Mouse (Mus musculus) liver, adult 2 months (tissue): ENCODE results near the gene Cadm3. TPM values are rescaled to one million over a fixed set of nuclear protein-coding genes. Genes with fewer than 3 reads are reported as not detected.
"Not testable (repeated sequence)": the region's sequence is repeated elsewhere in the genome, so short reads cannot be mapped to it uniquely, and the experiment has no call there.

Experiments
- DNase-seq: peaks from one replicate; pipeline ENCODE4 v3.0.0-alpha.2; 2011; ENCODE audit warnings: low read depth, low spot score; ENCODE audit errors: extremely low read depth
- H3K27ac ChIP-seq: fragments of 200-500 bp; replicated peaks from 2 replicates; pipeline ENCODE4 v1.5.1; 2012; ENCODE audit warnings: low read depth, mild to moderate bottlenecking, control low read depth, inconsistent platforms, low read length; ENCODE audit not compliant: insufficient read depth
- H3K27me3 ChIP-seq: fragments of 200-500 bp; 2 replicates; pipeline ENCODE4 v1.6.1; 2012; ENCODE audit warnings: mild to moderate bottlenecking, moderate library complexity, low read length, inconsistent platforms; ENCODE audit not compliant: control insufficient read depth, insufficient read depth
- H3K36me3 ChIP-seq: fragments of 200-500 bp; 2 replicates; pipeline ENCODE4 v1.6.1; 2012; ENCODE audit warnings: low read length, inconsistent platforms; ENCODE audit not compliant: control insufficient read depth, insufficient read depth
- H3K4me1 ChIP-seq: fragments of 200-500 bp; 2 replicates; pipeline ENCODE4 v1.6.1; 2011; ENCODE audit warnings: low read length; ENCODE audit not compliant: control insufficient read depth, insufficient read depth
- H3K4me3 ChIP-seq: fragments of 200-500 bp; 2 replicates; pipeline ENCODE4 v1.5.1; 2011; ENCODE audit warnings: low read depth, mild to moderate bottlenecking, control low read depth, low read length, moderate library complexity; ENCODE audit not compliant: insufficient read depth
- H3K79me2 ChIP-seq: fragments of 200-500 bp; 2 replicates; pipeline ENCODE4 v1.6.1; 2012; ENCODE audit warnings: inconsistent platforms, mild to moderate bottlenecking, low read length, moderate library complexity; ENCODE audit not compliant: control insufficient read depth, insufficient read depth
- H3K9ac ChIP-seq: fragments of 200-500 bp; 2 replicates; pipeline ENCODE4 v1.6.1; 2012; ENCODE audit warnings: low read depth, mild to moderate bottlenecking, control low read depth, inconsistent platforms, low read length
- CTCF ChIP-seq: fragments of 200-500 bp; IDR thresholded peaks from 2 replicates; pipeline ENCODE4 v1.5.1; 2011; ENCODE audit warnings: low read depth, low read length, control low read depth
- POLR2A ChIP-seq: fragments of 200-500 bp; IDR thresholded peaks from 2 replicates; pipeline ENCODE4 v1.6.1; 2011; ENCODE audit warnings: low read length, control low read depth; ENCODE audit not compliant: insufficient read depth; ENCODE audit errors: extremely low read depth
- WGBS: fragments of 180-500 bp; shearing (Covaris S2); methylation state at CpG from one replicate; pipeline ENCODE4 v1.1.7; 2018; 5-methylcytosine and 5-hydroxymethylcytosine counted together
- polyA plus RNA-seq: library from polyadenylated mRNA; depleted of rRNA; stranded (reverse); fragments of >200 nt; gene quantifications from 2 replicates; pipeline ENCODE4 v1.2.3, GENCODE M21; 2012
- total RNA-seq: library from RNA; depleted of rRNA; stranded (reverse); fragments of >200 nt; gene quantifications from 2 replicates; pipeline ENCODE4 v1.2.3, GENCODE M21; 2014

Gene Cadm3
- total and polyA plus RNA-seq, 2 experiments: 3.0 to 9.2 TPM

GRCm38 (mm10) chr1:173323839-173324585, 43.5 kb downstream of the Cadm3 start:
- Histone ChIP-seq H3K9ac (no peak overlapping the region), H3K36me3 (no peaks in the 10 kb centered on the region), H3K27ac (no peak overlapping the region), H3K4me1 (no peaks in the 10 kb centered on the region), H3K4me3 (no peak overlapping the region), H3K27me3 (no peaks in the 10 kb centered on the region), H3K79me2 (no peaks in the 10 kb centered on the region)
- peak; percentile 10 for DNase-seq
- TF ChIP-seq POLR2A: no peak
- TF ChIP-seq CTCF: peak; percentile 63; the same call in 1 of the 2 replicates
- 17% methylated on average over 5 of the region's 5 CpGs for WGBS

- no peak overlapping the region for H3K4me3 ChIP-seq
- H3K27me3 ChIP-seq: no peaks in the 10 kb centered on the region
- H3K79me2 ChIP-seq: no peaks in the 10 kb centered on the region
- WGBS: 71% methylated on average over 6 of the region's 6 CpGs
- H3K9ac ChIP-seq: no peak overlapping the region
- TF ChIP-seq POLR2A (no peak), CTCF (no peak)
- DNase-seq: no peak
- no peak overlapping the region for H3K27ac ChIP-seq
- no peaks in the 10 kb centered on the region for H3K36me3 ChIP-seq
- H3K4me1 ChIP-seq: no peaks in the 10 kb centered on the region
Measured at GRCm38 (mm10) chr1:173322249-173322627, 45.3 kb downstream of the Cadm3 start.

- Histone ChIP-seq H3K4me3 (no peak overlapping the region), H3K4me1 (no peaks in the 10 kb centered on the region), H3K36me3 (no peaks in the 10 kb centered on the region), H3K27me3 (no peaks in the 10 kb centered on the region), H3K9ac (no peak overlapping the region), H3K79me2 (no peaks in the 10 kb centered on the region), H3K27ac (no peak overlapping the region)
- no peak for TF ChIP-seq CTCF
- DNase-seq: no peak
- WGBS: 72% methylated on average over 8 of the region's 8 CpGs
Measured at GRCm38 (mm10) chr1:173321593-173322248, 45.8 kb downstream of the Cadm3 start.

- TF ChIP-seq CTCF (no peak), POLR2A (no peak)
- WGBS: 78% methylated on average over 2 of the region's 2 CpGs
- no peak overlapping the region for H3K4me3 ChIP-seq
Measured at GRCm38 (mm10) chr1:173317925-173318477, 49.5 kb downstream of the Cadm3 start.

GRCm38 (mm10) chr1:173315725-173316124, 51.8 kb downstream of the Cadm3 start:
- Histone ChIP-seq H3K36me3 (no peaks in the 10 kb centered on the region), H3K4me3 (no peak overlapping the region), H3K4me1 (no peaks in the 10 kb centered on the region), H3K9ac (no peak overlapping the region), H3K27ac (no peak overlapping the region), H3K79me2 (no peaks in the 10 kb centered on the region), H3K27me3 (no peaks in the 10 kb centered on the region)
- DNase-seq: no peak
- TF ChIP-seq CTCF (no peak), POLR2A (no peak)
- 84% methylated on average over 3 of the region's 3 CpGs for WGBS

More at GRCm38 (mm10) chr1:173317925-173318477, 49.5 kb downstream of the Cadm3 start:
- no peaks in the 10 kb centered on the region for H3K79me2 ChIP-seq
- H3K36me3 ChIP-seq: no peaks in the 10 kb centered on the region
- no peak overlapping the region for H3K9ac ChIP-seq
- no peak for DNase-seq
- H3K27me3 ChIP-seq: no peaks in the 10 kb centered on the region
- no peaks in the 10 kb centered on the region for H3K4me1 ChIP-seq
- H3K27ac ChIP-seq: no peak overlapping the region

GRCm38 (mm10) chr1:173313535-173314050, 53.9 kb downstream of the Cadm3 start:
- 76% methylated on average over 7 of the region's 7 CpGs for WGBS
- not testable (repeated sequence) for H3K9ac ChIP-seq, H3K79me2 ChIP-seq, H3K4me3 ChIP-seq, H3K27ac ChIP-seq, DNase-seq, H3K36me3 ChIP-seq, H3K4me1 ChIP-seq, H3K27me3 ChIP-seq

GRCm38 (mm10) chr1:173302795-173303194, 64.7 kb downstream of the Cadm3 start:
- H3K27me3 ChIP-seq, H3K4me3 ChIP-seq, H3K27ac ChIP-seq, H3K9ac ChIP-seq, H3K4me1 ChIP-seq, H3K36me3 ChIP-seq, H3K79me2 ChIP-seq, DNase-seq: not testable (repeated sequence)
- 59% methylated on average over 3 of the region's 3 CpGs for WGBS
